Mouse (Mus musculus): ENCODE results near the gene Mief2.

- TF ChIP-seq CTCF (IDR thresholded peaks at IDR 0.05; ENCODE audit: low read depth, low read length) (no peak), EP300 (IDR thresholded peaks at IDR 0.05; ENCODE audit: insufficient read depth, low read depth, low read length) (no peak)
Measured at GRCm38 (mm10) chr11:60772161-60772560, 44.0 kb downstream of the Mief2 start.

Measured in ES-Bruce4 (cell line).